Mouse (Mus musculus) neutrophil, adult 65 days (primary cell): ENCODE measurements around the gene 2510002D24Rik. TPM values are rescaled to one million over a fixed set of nuclear protein-coding genes. Genes with fewer than 3 reads are reported as not detected.

Experiments used
- total RNA-seq: library from RNA; stranded (reverse); gene quantifications from 2 replicates; pipeline ENCODE4 v1.2.4, GENCODE M21; 2023

2510002D24Rik gene
- total RNA-seq: 4.9 and 5.2 TPM in 2 replicates

GRCm38 (mm10) chr16:18836468-18837208, at the start of gene 2510002D24Rik, which contains the start of gene Gm28539:
Gene 2510002D24Rik (plus strand): TSS chr16:18836578.
Gene Gm28539 (plus strand): TSS chr16:18836584.

DNA sequence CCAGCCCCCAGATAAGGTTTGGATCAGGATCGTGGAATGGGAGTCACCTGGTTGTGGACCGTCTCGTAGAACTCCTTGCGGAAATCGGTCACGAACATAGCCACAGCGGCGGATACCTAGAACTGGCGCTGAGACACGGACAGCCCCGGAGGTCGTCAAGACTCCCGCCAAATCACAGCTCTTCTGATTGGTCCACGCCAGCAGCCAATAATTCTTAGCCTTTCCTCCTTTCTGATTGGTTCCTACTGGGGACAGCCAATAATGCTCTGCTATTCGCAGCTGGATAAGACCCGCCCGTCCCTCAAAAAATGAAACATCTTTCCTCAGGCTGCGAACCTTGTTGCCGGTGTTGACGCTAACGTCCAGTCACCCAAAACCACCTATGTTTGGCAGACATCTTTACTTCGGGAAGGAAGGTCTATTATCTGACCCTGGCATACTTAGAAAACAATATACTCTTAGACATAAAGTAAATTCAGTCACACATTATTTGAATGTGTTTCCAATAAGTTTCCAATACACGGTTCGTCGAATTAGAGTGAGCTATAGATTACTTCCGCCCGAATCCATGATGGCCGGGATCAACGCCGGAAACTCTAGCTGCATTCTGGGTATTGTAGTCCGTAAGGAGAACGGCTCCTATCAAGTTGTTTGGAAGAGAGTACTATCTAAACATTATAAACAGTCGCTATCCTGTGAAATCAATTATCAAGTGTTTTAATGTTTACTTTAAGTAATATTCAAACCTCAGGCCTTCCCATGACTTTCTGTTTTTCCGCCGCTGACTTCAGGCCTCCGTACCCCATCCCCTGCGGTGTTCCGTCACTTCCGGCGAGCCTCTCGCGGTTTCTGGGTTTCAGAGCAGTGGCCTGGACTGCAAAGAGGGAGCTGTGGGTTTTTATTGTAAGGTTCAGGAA, 24.7 kb upstream of the 2510002D24Rik start, which contains the start of the genes Ufd1 and Cdc45:
Gene Ufd1, plus strand, starts transcription at position 312 of the 917 bp plus-strand sequence.
Gene Cdc45, minus strand, starts transcription at position 520 of the 917 bp plus-strand sequence.

GRCm38 (mm10) chr16:18876442-18877308, 40.3 kb downstream of the 2510002D24Rik start, which contains the start of the genes Mrpl40 and Hira:
Gene Mrpl40 (minus strand): TSS chr16:18876862.
Gene Hira (plus strand): TSS chr16:18877037.

Other genes starting within 250 kb of the 2510002D24Rik start
- gene Tbx1, start 245.9 kb upstream of the 2510002D24Rik start, total RNA-seq: not detected in 2 replicates
- gene Gp1bb, start 214.2 kb upstream of the 2510002D24Rik start, total RNA-seq: 0.43 and 2.1 TPM in 2 replicates
- 50.3 and 69.2 TPM in 2 replicates for gene Gm49601, start 210.2 kb upstream of the 2510002D24Rik start, total RNA-seq
- gene Sept5, start 206.6 kb upstream of the 2510002D24Rik start, total RNA-seq: 231 and 263 TPM in 2 replicates
- gene Cldn5, start 59.7 kb upstream of the 2510002D24Rik start, total RNA-seq: not detected in 2 replicates
- 76.4 and 124 TPM in 2 replicates for gene Ufd1, start 24.8 kb upstream of the 2510002D24Rik start, total RNA-seq
- 34.4 and 34.7 TPM in 2 replicates for gene Cdc45, start 24.6 kb upstream of the 2510002D24Rik start, total RNA-seq
- gene Gm28539, start within 50 bp of the 2510002D24Rik start, total RNA-seq: 8.0 and 10.7 TPM in 2 replicates
- gene Mrpl40, start 40.3 kb downstream of the 2510002D24Rik start, total RNA-seq: 13.5 and 22.0 TPM in 2 replicates
- 38.2 and 46.8 TPM in 2 replicates for gene Hira, start 40.5 kb downstream of the 2510002D24Rik start, total RNA-seq